Mouse (Mus musculus): Measurements from ENCODE around the gene Nceh1. TPM values are rescaled to one million over a fixed set of nuclear protein-coding genes. Genes with fewer than 3 reads are reported as not detected.

The Nceh1 gene
- polyA plus RNA-seq, 1 experiment from 2014 or later: 3.0 TPM

DNA sequence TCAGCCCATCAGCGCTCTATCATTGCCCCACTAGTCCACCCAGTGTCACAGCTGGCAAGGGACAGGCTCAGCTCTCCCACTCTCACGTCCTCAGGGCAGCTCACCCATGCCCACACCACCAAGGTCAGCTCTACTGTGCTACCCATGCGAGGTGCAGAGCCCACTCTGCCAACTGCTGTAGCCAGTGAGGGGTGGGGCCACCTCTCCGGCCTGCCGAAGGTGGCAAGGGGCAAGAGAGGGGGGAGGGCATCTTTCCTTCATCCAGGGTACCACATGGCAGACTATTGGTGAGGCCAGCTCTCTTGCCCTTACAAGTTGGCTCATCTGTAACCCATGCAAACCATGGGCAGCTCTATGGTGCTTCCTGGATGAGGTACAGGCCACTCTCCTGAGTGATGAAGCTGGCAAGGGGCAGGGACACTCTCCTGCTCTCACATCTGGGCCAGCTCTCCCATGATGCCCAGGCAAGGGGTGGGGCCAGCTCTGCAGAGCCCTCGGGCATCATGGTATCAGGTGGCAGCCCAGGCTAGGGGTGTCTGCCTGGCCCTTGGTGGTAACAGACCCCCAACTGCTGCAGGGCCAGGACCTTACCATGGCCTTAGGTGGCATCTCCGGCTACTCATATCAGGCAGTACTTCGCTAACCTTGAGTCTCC lies 12.9 kb downstream of the Nceh1 start:
- peaks cover 8% of the 10 kb centered on the region for H3K4me1 ChIP-seq
- DNase-seq (ENCODE audit: low spot score): no peak
- no peaks in the 10 kb centered on the region for H3K9me3 ChIP-seq (replicated peaks)
- 87% methylated on average over 8 of the region's 8 CpGs for WGBS
- 0 out of 2 replicates have a peak overlapping the region, but pooled peaks have one; percentile 25 for H3K27ac ChIP-seq
- no peaks in the 10 kb centered on the region for H3K27me3 ChIP-seq (ENCODE audit: low read depth, poor library complexity, severe bottlenecking)
- no peak overlapping the region for H3K4me3 ChIP-seq
- H3K36me3 ChIP-seq: no peaks in the 10 kb centered on the region

GRCm38 (mm10) chr3:27196529-27196928 lies 13.8 kb downstream of the Nceh1 start:
- Histone ChIP-seq H3K9me3 (replicated peaks) (no peaks in the 10 kb centered on the region), H3K4me1 (peaks cover 8% of the 10 kb centered on the region), H3K27ac (no peak overlapping the region), H3K27me3 (ENCODE audit: low read depth, poor library complexity, severe bottlenecking) (no peaks in the 10 kb centered on the region), H3K36me3 (no peaks in the 10 kb centered on the region), H3K4me3 (no peak overlapping the region)
- 89% methylated on average over 1 of the region's 1 CpGs for WGBS
- DNase-seq (ENCODE audit: low spot score): no peak

DNA sequence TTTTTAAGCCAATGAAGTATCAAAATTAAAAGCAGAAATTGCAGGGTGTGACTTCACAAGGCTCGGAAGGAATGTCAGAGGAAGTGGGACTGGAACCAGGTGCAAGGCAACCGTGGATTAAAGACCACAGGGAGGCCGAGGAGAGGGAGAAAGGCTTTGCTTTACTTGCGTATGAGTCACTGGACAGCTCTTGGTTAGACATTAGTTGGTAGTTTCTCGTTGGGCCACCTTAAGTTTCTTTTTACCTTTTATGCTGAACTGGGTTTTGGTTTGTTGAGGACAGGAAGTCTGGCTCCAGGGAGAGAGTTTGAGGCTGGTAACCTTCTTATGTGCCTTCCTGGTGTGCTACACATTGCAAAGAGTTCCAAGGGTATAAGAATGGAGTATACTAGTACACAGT lies 15.1 kb downstream of the Nceh1 start:
- H3K27ac ChIP-seq: no peak overlapping the region
- 68% methylated on average over 5 of the region's 5 CpGs for WGBS

GRCm38 (mm10) chr3:27199120-27199519 lies 16.4 kb downstream of the Nceh1 start:
- H3K36me3 ChIP-seq: no peaks in the 10 kb centered on the region
- H3K9me3 ChIP-seq (replicated peaks): no peaks in the 10 kb centered on the region
- no peak overlapping the region for H3K27ac ChIP-seq
- no peak overlapping the region for H3K4me3 ChIP-seq
- WGBS: 92% methylated on average over 7 of the region's 7 CpGs
- H3K27me3 ChIP-seq (ENCODE audit: low read depth, poor library complexity, severe bottlenecking): no peaks in the 10 kb centered on the region
- H3K4me1 ChIP-seq: 0 out of 2 replicates have a peak, but pooled peaks cover 5% of the 10 kb centered on the region
- no peak for DNase-seq (ENCODE audit: low spot score)

More for the DNA sequence above, 15.1 kb downstream of the Nceh1 start:
- Histone ChIP-seq H3K4me1 (peaks cover 8% of the 10 kb centered on the region), H3K9me3 (replicated peaks) (no peaks in the 10 kb centered on the region), H3K36me3 (no peaks in the 10 kb centered on the region), H3K4me3 (no peak overlapping the region), H3K27me3 (ENCODE audit: low read depth, poor library complexity, severe bottlenecking) (no peaks in the 10 kb centered on the region)
- DNase-seq (ENCODE audit: low spot score): no peak

- Histone ChIP-seq H3K36me3 (no peaks in the 10 kb centered on the region), H3K27ac (no peak overlapping the region), H3K9me3 (replicated peaks) (no peaks in the 10 kb centered on the region), H3K4me1 (peaks cover 20% of the 10 kb centered on the region), H3K27me3 (ENCODE audit: low read depth, poor library complexity, severe bottlenecking) (no peaks in the 10 kb centered on the region), H3K4me3 (no peak overlapping the region)
- DNase-seq (ENCODE audit: low spot score): no peak
- 86% methylated on average over 5 of the region's 5 CpGs for WGBS
These were observed 19.1 kb downstream of the Nceh1 start for GRCm38 (mm10) chr3:27201728-27202411.

- Histone ChIP-seq H3K27ac (peak overlapping the region; percentile 53), H3K36me3 (no peaks in the 10 kb centered on the region), H3K9me3 (replicated peaks) (no peaks in the 10 kb centered on the region), H3K4me1 (peaks cover 16% of the 10 kb centered on the region), H3K4me3 (no peak overlapping the region), H3K27me3 (ENCODE audit: low read depth, poor library complexity, severe bottlenecking) (no peaks in the 10 kb centered on the region)
- WGBS: 25% methylated on average over 5 of the region's 5 CpGs
- DNase-seq (ENCODE audit: low spot score): peak; percentile 40
These were observed 22.3 kb downstream of the Nceh1 start for GRCm38 (mm10) chr3:27205068-27205467.

DNA sequence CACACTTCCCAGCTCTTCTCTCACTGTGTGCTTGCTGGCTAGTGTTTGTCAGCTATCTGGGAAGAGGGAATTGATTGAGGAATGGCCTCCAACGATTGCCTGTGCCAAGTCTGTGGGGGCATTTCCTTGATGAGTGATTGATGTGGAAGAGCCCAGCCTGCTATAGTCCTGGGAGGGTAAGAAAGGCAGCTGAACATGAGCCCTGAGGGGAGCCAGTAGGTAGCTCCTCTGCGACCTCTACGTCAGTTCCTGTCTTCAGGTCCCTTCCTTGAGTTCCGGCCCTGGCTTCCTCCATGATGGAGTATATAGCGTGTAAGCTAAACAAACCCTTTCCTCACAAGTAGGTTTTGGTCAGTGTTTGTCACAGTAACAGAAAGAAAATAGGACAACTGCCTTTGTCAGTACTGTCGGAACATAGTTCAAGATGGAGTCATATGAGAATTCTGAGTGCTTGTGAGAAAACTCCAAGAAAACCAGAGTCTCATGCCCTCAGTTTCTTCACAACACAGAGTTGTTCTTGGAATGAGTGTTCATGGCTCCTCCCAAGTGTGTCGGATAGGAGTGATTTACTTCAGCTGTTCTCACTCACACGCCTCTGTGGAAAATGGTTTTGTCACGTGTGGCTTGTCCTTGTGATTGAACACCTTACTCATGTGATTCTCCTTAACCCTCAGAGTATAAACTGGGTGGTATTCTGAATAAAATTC lies 22.9 kb downstream of the Nceh1 start:
- Histone ChIP-seq H3K27me3 (ENCODE audit: low read depth, poor library complexity, severe bottlenecking) (no peaks in the 10 kb centered on the region), H3K4me3 (no peak overlapping the region), H3K4me1 (peaks cover 16% of the 10 kb centered on the region), H3K36me3 (no peaks in the 10 kb centered on the region), H3K9me3 (replicated peaks) (no peaks in the 10 kb centered on the region), H3K27ac (peak overlapping the region; percentile 53)
- DNase-seq (ENCODE audit: low spot score): no peak
- 69% methylated on average over 9 of the region's 9 CpGs for WGBS

DNA sequence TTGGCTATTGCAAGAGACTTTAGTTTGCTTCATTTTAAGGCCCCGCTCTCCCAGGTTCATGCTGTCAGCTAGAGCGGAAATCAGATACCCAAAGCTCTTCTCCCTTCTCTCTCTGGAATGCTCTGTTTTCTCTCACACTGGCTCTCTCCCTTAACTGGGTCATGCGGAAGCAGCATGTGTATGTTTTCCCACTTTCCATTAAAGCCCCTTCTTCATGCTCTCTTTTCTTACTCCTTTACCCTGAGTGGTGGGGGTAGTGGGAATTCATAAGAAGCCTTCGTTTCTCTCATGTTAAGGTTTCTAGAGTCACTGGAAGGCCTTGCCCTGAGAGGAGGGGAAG lies 23.4 kb downstream of the Nceh1 start:
- DNase-seq (ENCODE audit: low spot score): no peak
- no peak overlapping the region for H3K4me3 ChIP-seq
- 78% methylated on average over 4 of the region's 4 CpGs for WGBS

GRCm38 (mm10) chr3:27206577-27206976 lies 23.8 kb downstream of the Nceh1 start:
- H3K9me3 ChIP-seq (replicated peaks): no peaks in the 10 kb centered on the region
- no peak overlapping the region for H3K4me3 ChIP-seq
- no peaks in the 10 kb centered on the region for H3K27me3 ChIP-seq (ENCODE audit: low read depth, poor library complexity, severe bottlenecking)
- H3K36me3 ChIP-seq: no peaks in the 10 kb centered on the region
- no peak for DNase-seq (ENCODE audit: low spot score)
- no peak overlapping the region for H3K27ac ChIP-seq
- peaks cover 16% of the 10 kb centered on the region for H3K4me1 ChIP-seq
- WGBS: 90% methylated on average over 8 of the region's 8 CpGs

More for the DNA sequence above, 23.4 kb downstream of the Nceh1 start:
- H3K27me3 ChIP-seq (ENCODE audit: low read depth, poor library complexity, severe bottlenecking): no peaks in the 10 kb centered on the region
- peaks cover 16% of the 10 kb centered on the region for H3K4me1 ChIP-seq
- H3K9me3 ChIP-seq (replicated peaks): no peaks in the 10 kb centered on the region
- H3K36me3 ChIP-seq: no peaks in the 10 kb centered on the region
- H3K27ac ChIP-seq: no peak overlapping the region

GRCm38 (mm10) chr3:27209707-27210106 lies 26.9 kb downstream of the Nceh1 start:
- H3K4me3 ChIP-seq: no peak overlapping the region
- no peaks in the 10 kb centered on the region for H3K27me3 ChIP-seq (ENCODE audit: low read depth, poor library complexity, severe bottlenecking)
- DNase-seq (ENCODE audit: low spot score): no peak
- WGBS: 94% methylated on average over 9 of the region's 9 CpGs
- H3K36me3 ChIP-seq: no peaks in the 10 kb centered on the region
- H3K27ac ChIP-seq: no peak overlapping the region
- peaks cover 11% of the 10 kb centered on the region for H3K4me1 ChIP-seq
- no peaks in the 10 kb centered on the region for H3K9me3 ChIP-seq (replicated peaks)

DNA sequence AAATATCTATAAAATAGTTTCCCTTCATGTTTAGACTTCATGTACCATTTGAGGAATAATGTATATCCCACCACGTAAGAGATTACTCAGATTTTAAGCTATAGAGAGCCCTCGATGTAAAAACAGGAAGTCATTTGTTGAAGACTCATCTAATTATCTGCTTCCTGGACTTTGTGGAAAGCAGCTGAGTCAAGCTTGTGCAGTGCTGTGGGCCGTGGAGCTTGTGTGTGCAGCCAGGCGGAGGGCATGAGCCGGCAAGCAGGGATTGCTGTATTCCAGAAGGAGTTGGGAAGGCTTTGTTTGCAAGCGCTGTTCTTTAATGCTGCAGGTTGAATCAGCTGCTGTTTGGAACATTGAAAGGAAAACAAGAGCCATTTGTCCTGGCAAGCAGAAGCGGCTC lies 27.5 kb downstream of the Nceh1 start:
- H3K27me3 ChIP-seq (ENCODE audit: low read depth, poor library complexity, severe bottlenecking): no peaks in the 10 kb centered on the region
- no peak for DNase-seq (ENCODE audit: low spot score)
- H3K4me1 ChIP-seq: peaks cover 5% of the 10 kb centered on the region
- H3K9me3 ChIP-seq (replicated peaks): no peaks in the 10 kb centered on the region
- no peak overlapping the region for H3K27ac ChIP-seq
- no peak overlapping the region for H3K4me3 ChIP-seq
- no peaks in the 10 kb centered on the region for H3K36me3 ChIP-seq
- 81% methylated on average over 7 of the region's 7 CpGs for WGBS

DNA sequence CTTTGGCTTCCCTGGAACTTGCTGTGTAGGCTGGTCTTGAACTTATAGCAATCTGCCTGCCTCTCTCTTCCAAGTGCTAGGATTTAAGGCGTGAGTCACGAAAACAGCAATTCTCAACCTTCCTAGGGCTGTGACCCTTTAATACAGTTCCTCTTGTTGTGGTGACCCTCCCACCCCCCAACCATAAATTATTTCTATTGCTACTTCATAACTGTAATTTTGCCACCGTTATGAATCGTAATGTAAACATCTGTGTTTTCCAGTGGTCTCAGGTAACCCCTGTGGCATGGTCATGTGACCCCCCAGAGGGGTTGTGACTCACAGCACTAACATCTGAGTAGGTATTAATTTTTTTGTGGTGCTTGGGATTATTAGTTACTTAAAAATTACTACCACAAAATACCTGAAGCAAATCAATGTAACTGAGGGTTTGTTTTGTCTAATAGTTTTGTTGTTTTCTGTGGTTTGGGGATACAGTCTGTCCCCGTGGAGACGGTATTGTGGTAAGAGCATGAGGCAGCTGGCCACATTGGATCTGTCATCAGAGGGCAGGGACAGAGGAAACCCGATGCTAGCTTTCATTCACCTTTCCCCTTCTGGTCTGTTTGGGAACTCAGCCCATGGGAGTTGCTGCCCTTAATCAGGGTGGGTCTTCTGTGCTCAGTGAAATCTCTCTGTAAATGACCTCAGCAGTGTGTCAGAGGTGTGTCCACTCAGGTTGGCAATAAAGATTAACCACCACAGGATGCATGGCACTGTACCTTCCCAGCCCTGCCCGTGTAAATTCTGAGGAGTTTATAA lies 31.5 kb downstream of the Nceh1 start:
- Histone ChIP-seq H3K9me3 (replicated peaks) (no peaks in the 10 kb centered on the region), H3K36me3 (no peaks in the 10 kb centered on the region), H3K27ac (no peak overlapping the region), H3K27me3 (ENCODE audit: low read depth, poor library complexity, severe bottlenecking) (no peaks in the 10 kb centered on the region), H3K4me3 (no peak overlapping the region), H3K4me1 (no peaks in the 10 kb centered on the region)
- WGBS: 85% methylated on average over 8 of the region's 8 CpGs
- DNase-seq (ENCODE audit: low spot score): no peak
